Mouse (Mus musculus): ENCODE results near the gene Ercc1.

GRCm38 (mm10) chr7:19399496-19400280 is 55.1 kb downstream of the Ercc1 start:
- TF ChIP-seq ZNF384 (IDR thresholded peaks at IDR 0.05; ENCODE audit: low read depth, low read length) (no peak), MAFK (IDR thresholded peaks at IDR 0.05; ENCODE audit: insufficient read depth, low read depth, low read length) (no peak), ZC3H11A (IDR thresholded peaks at IDR 0.05; ENCODE audit: borderline replicate concordance, low read depth, low read length) (no peak), HCFC1 (IDR thresholded peaks at IDR 0.05; ENCODE audit: borderline replicate concordance, insufficient read depth, low read length) (no peak)
